9 mouse cellular contexts compared by ENCODE assay signal in the genomic region with DNA sequence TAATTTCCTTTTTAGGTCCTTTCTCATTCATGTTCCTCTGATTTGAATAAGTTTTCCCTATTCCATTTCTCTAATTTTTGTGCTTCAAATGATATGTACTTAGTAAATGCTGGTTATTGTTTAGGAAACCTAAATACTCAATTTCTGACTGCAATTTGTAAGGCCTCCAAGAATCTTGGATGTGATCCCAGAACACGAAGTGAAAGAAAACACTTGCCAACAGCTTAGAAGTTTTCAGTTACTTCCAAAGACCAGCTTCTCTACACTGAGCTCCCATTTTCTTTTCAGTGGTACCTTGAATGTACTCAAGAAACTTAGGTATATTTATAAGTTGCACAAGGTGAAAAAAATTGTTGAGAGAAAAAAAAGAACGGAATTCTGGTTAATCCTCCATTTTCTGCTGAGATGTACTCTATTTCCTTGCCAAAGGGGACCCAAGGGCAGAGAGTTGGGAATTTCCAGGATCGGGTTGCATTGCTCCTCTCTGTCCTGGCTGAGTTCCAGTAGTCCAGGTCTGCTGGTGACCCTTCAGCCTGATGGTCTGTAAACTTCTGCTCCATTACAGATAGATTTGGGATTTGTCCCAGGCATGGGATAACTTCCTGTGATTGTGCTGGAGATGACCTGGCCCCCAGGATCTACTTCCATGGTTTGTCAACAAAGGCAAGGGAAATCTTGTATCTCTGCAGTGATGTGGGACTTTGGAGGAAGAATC. TPM values are rescaled to one million over a fixed set of nuclear protein-coding genes. Genes with fewer than 3 reads are reported as not detected.
A peak's percentile ranks its signal among the peaks of the same experiment; 100 is the strongest.
DNase-seq lines count a peak whose midpoint lies in the region; ATAC-seq and TF ChIP-seq lines count a peak whose summit lies in the region.
"Had no signal": no experiment of that assay in that cellular context is flagged by ENCODE, and none has a peak within 500 bp of the region (broad histone marks: within the 10 kb centered on the region; RNA-seq: fewer than 3 reads in every experiment).

No protein-coding gene starts in this region.

- no peaks in the 10 kb centered on the region for H3K9me3 ChIP-seq in midbrain, postnatal 0 days (ENCODE audit: low read length)
- H3K9me3 ChIP-seq in midbrain, embryonic 11.5 days (ENCODE audit: control insufficient read depth, low read length) = no peaks in the 10 kb centered on the region
- H3K9me3 ChIP-seq in stomach, embryonic 14.5 days (ENCODE audit: control insufficient read depth, low read depth, low read length) = no peaks in the 10 kb centered on the region
- H3K9me3 ChIP-seq in midbrain, embryonic 10.5 days (replicated peaks) = no peaks in the 10 kb centered on the region

- WGBS in midbrain, postnatal 0 days = 60% methylated on average over 3 of the region's 3 CpGs
- WGBS in midbrain, embryonic 11.5 days = 71% methylated on average over 3 of the region's 3 CpGs
- WGBS in stomach, embryonic 14.5 days = 39% methylated on average over 3 of the region's 3 CpGs
- WGBS in midbrain, embryonic 10.5 days = 73% methylated on average over 3 of the region's 3 CpGs

- H3K27ac ChIP-seq in midbrain, postnatal 0 days (ENCODE audit: low read depth, low read length) = no peak overlapping the region
- H3K27ac ChIP-seq in midbrain, embryonic 11.5 days (ENCODE audit: low read depth, low read length) = no peak overlapping the region
- no peak overlapping the region for H3K27ac ChIP-seq in stomach, embryonic 14.5 days (ENCODE audit: low read length)
- H3K27ac ChIP-seq in midbrain, embryonic 10.5 days (replicated peaks) = no peak overlapping the region

- no peak for TF ChIP-seq CTCF in midbrain, postnatal 0 days (IDR thresholded peaks at IDR 0.05)

- no peak overlapping the region for H3K4me3 ChIP-seq in midbrain, postnatal 0 days (ENCODE audit: low read depth, low read length)
- no peak overlapping the region for H3K4me3 ChIP-seq in midbrain, embryonic 11.5 days (ENCODE audit: low read depth, low read length)
- no peak overlapping the region for H3K4me3 ChIP-seq in stomach, embryonic 14.5 days (ENCODE audit: low read depth, low read length)
- no peak overlapping the region for H3K4me3 ChIP-seq in midbrain, embryonic 10.5 days

- H3K36me3 ChIP-seq in midbrain, postnatal 0 days (ENCODE audit: insufficient read depth, low read length) = no peaks in the 10 kb centered on the region
- H3K36me3 ChIP-seq in midbrain, embryonic 11.5 days (ENCODE audit: control insufficient read depth, insufficient read depth, low read length) = no peaks in the 10 kb centered on the region
- no peaks in the 10 kb centered on the region for H3K36me3 ChIP-seq in stomach, embryonic 14.5 days (ENCODE audit: control insufficient read depth, insufficient read depth, low read length)
- H3K36me3 ChIP-seq in midbrain, embryonic 10.5 days = no peaks in the 10 kb centered on the region

- H3K4me2 ChIP-seq in midbrain, postnatal 0 days (ENCODE audit: low read depth, low read length, poor library complexity, severe bottlenecking) = no peak overlapping the region
- no peak overlapping the region for H3K4me2 ChIP-seq in midbrain, embryonic 11.5 days
- H3K4me2 ChIP-seq in stomach, embryonic 14.5 days (replicated peaks; ENCODE audit: low read depth, low read length) = 0 out of 2 replicates have a peak overlapping the region, but pooled peaks have one; percentile 7

- DNase-seq in midbrain, postnatal 0 days (ENCODE audit: low spot score) = peak; percentile 28
- DNase-seq in midbrain, embryonic 11.5 days (ENCODE audit: low spot score, missing footprints) = no peak
- DNase-seq in fibroblast of lung, adult 2 months (ENCODE audit: low read depth) = peak; percentile 18
- DNase-seq in kidney, adult 18-20 months = peak; percentile 22
- no peak for DNase-seq in right cerebral cortex, adult 2 months (ENCODE audit: low spot score in 2 of 2)
- DNase-seq in left cerebral cortex, adult 8-10 months (ENCODE audit: low spot score in 2 of 2) = no peak
- no peak for DNase-seq in midbrain, embryonic 10.5 days (ENCODE audit: low spot score)
- DNase-seq: thymus, postnatal 4 days had no signal

- ATAC-seq in midbrain, postnatal 0 days (ENCODE audit: low FRiP score) = no peak
- ATAC-seq in midbrain, embryonic 11.5 days (ENCODE audit: low FRiP score) = no peak
- ATAC-seq in stomach, embryonic 14.5 days (ENCODE audit: insufficient number of reproducible peaks, insufficient read depth, low FRiP score, low read depth) = no peak

- H3K4me1 ChIP-seq in midbrain, postnatal 0 days (ENCODE audit: insufficient read depth, low read length) = no peaks in the 10 kb centered on the region
- H3K4me1 ChIP-seq in midbrain, embryonic 11.5 days (ENCODE audit: control insufficient read depth, insufficient read depth, low read length) = no peaks in the 10 kb centered on the region
- H3K4me1 ChIP-seq in stomach, embryonic 14.5 days (ENCODE audit: control insufficient read depth, insufficient read depth, low read length) = no peaks in the 10 kb centered on the region
- H3K4me1 ChIP-seq in midbrain, embryonic 10.5 days = no peaks in the 10 kb centered on the region

- H3K9ac ChIP-seq in midbrain, postnatal 0 days (replicated peaks; ENCODE audit: low read length, poor library complexity, severe bottlenecking) = no peak overlapping the region
- no peak overlapping the region for H3K9ac ChIP-seq in midbrain, embryonic 11.5 days (ENCODE audit: low read length)
- no peak overlapping the region for H3K9ac ChIP-seq in stomach, embryonic 14.5 days (replicated peaks; ENCODE audit: low read depth, low read length)

- no peaks in the 10 kb centered on the region for H3K27me3 ChIP-seq in midbrain, postnatal 0 days (ENCODE audit: insufficient read depth, low read length)
- no peaks in the 10 kb centered on the region for H3K27me3 ChIP-seq in midbrain, embryonic 11.5 days (ENCODE audit: control insufficient read depth, insufficient read depth, low read length)
- H3K27me3 ChIP-seq in stomach, embryonic 14.5 days (ENCODE audit: control insufficient read depth, insufficient read depth, low read length) = no peaks in the 10 kb centered on the region
- no peaks in the 10 kb centered on the region for H3K27me3 ChIP-seq in midbrain, embryonic 10.5 days (ENCODE audit: low read depth, poor library complexity, severe bottlenecking)

RNA-seq across cellular contexts. Expression of a gene that starts 38.2 kb away (rescaled TPM):
- total RNA-seq in midbrain, postnatal 0 days (2014; rRNA removed) = 2.2 and 5.5 TPM in 2 replicates
- 4.5 and 4.7 TPM in 2 replicates for polyA plus RNA-seq in midbrain, postnatal 0 days (2015; fragmentation: Nextera tagmentation; extraction: Ambion mirVana)
- polyA plus RNA-seq in midbrain, embryonic 11.5 days (2014; fragmentation: Nextera tagmentation; extraction: Ambion mirVana) = 1.2 and 1.3 TPM in 2 replicates
- 2.7 and 3.8 TPM in 2 replicates for polyA plus RNA-seq in stomach, embryonic 14.5 days (2014; fragmentation: Nextera tagmentation; extraction: Ambion mirVana)
- 1 to 10 TPM; 1.8 to 4.1 (median 2.6) TPM for total RNA-seq in left cerebral cortex, adult 8-10 months (2022)
- 0.83 and 1.0 TPM in 2 replicates for polyA plus RNA-seq in midbrain, embryonic 10.5 days (2016; fragmentation: Nextera tagmentation; extraction: Ambion mirVana)

RNA-seq across cellular contexts. Expression of a gene that starts 48.6 kb away (rescaled TPM):
- total RNA-seq in midbrain, postnatal 0 days (2014; rRNA removed) = 14.4 and 24.4 TPM in 2 replicates
- polyA plus RNA-seq in midbrain, postnatal 0 days (2015; fragmentation: Nextera tagmentation; extraction: Ambion mirVana) = 41.7 and 47.6 TPM in 2 replicates
- polyA plus RNA-seq in midbrain, embryonic 11.5 days (2014; fragmentation: Nextera tagmentation; extraction: Ambion mirVana) = 119 and 126 TPM in 2 replicates
- polyA plus RNA-seq in stomach, embryonic 14.5 days (2014; fragmentation: Nextera tagmentation; extraction: Ambion mirVana) = 132 and 146 TPM in 2 replicates
- total RNA-seq in left cerebral cortex, adult 8-10 months (2022) = 10 to 100 TPM; 31.7 to 54.2 (median 38.0) TPM
- 207 and 233 TPM in 2 replicates for polyA plus RNA-seq in midbrain, embryonic 10.5 days (2016; fragmentation: Nextera tagmentation; extraction: Ambion mirVana)

Comparison
In these comparisons a context has a peak if more than half of its experiments do, and no peak if none do; other contexts are left out.
1. DNase-seq: peak in midbrain, postnatal 0 days (single experiment), fibroblast of lung, adult 2 months (single experiment) and kidney, adult 18-20 months (single experiment); none in midbrain, embryonic 11.5 days (single experiment), right cerebral cortex, adult 2 months (0 of 2), left cerebral cortex, adult 8-10 months (0 of 2) and midbrain, embryonic 10.5 days (single experiment).